Comparison of ENCODE assay signal across 8 mouse cellular contexts in the genomic region with DNA sequence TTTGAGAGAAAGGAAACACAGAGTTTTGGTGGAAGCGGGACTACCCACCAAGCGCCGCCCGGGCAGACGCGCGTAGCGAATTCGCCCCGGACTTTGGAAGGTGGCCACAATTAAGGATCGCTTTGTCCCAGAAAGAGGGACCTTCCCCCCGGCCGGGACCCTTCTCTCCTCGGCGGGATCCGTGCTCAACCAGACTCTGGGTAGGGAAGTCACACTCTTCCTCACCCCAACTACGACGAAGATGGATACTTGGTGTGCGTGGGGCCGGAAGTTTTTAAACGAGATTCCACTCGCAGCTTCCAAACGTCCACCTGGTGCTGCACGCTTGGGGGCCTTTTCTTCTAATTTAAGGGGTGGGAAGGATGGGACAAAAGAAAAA. TPM values are rescaled to one million over a fixed set of nuclear protein-coding genes. Genes with fewer than 3 reads are reported as not detected.
DNase-seq lines count a peak whose midpoint lies in the region; ATAC-seq and TF ChIP-seq lines count a peak whose summit lies in the region.

No protein-coding gene starts in this region.

- peaks cover 55% of the 10 kb centered on the region for H3K27me3 ChIP-seq in E14TG2a.4 (ENCODE audit: insufficient read depth, low read length)
- H3K27me3 ChIP-seq in embryonic facial prominence, embryonic 14.5 days (replicated peaks; ENCODE audit: control insufficient read depth, insufficient read depth, low read length), result no peaks in the 10 kb centered on the region
- no peaks in the 10 kb centered on the region for H3K27me3 ChIP-seq in hindbrain, embryonic 13.5 days
- peaks cover 88% of the 10 kb centered on the region for H3K27me3 ChIP-seq in liver, embryonic 13.5 days
- no peaks in the 10 kb centered on the region for H3K27me3 ChIP-seq in neural tube, embryonic 15.5 days (replicated peaks)

- peaks cover 83% of the 10 kb centered on the region for H3K4me1 ChIP-seq in E14TG2a.4 (replicated peaks; ENCODE audit: low read depth, low read length)
- H3K4me1 ChIP-seq in embryonic facial prominence, embryonic 14.5 days (ENCODE audit: control insufficient read depth, insufficient read depth, low read length), result peaks cover 37% of the 10 kb centered on the region
- H3K4me1 ChIP-seq in hindbrain, embryonic 13.5 days (replicated peaks), result peaks cover 55% of the 10 kb centered on the region
- H3K4me1 ChIP-seq in liver, embryonic 13.5 days (replicated peaks), result peaks cover 59% of the 10 kb centered on the region
- peaks cover 61% of the 10 kb centered on the region for H3K4me1 ChIP-seq in neural tube, embryonic 15.5 days

- H3K4me3 ChIP-seq in E14TG2a.4 (replicated peaks; ENCODE audit: low read length), result peak overlapping the region; percentile 89
- peak overlapping the region; percentile 91 for H3K4me3 ChIP-seq in embryonic facial prominence, embryonic 14.5 days (ENCODE audit: low read depth, low read length)
- H3K4me3 ChIP-seq in hindbrain, embryonic 13.5 days, result peak overlapping the region; percentile 89
- peak overlapping the region; percentile 66 for H3K4me3 ChIP-seq in liver, embryonic 13.5 days (replicated peaks)
- H3K4me3 ChIP-seq in neural tube, embryonic 15.5 days (replicated peaks), result peak overlapping the region; percentile 61

- DNase-seq in cerebellum, postnatal 14 days, result peak; percentile 58 to 70
- DNase-seq in cerebellum, adult 11 months, result no peak
- DNase-seq in embryonic facial prominence, embryonic 14.5 days (ENCODE audit: low spot score), result no peak
- DNase-seq in liver, embryonic 13.5 days, result no peak
- DNase-seq in left cerebral cortex, adult 11 months (ENCODE audit: low spot score), result no peak

- peak overlapping the region; percentile 96 for H3K27ac ChIP-seq in embryonic facial prominence, embryonic 14.5 days (replicated peaks; ENCODE audit: low read depth, low read length)
- H3K27ac ChIP-seq in hindbrain, embryonic 13.5 days, result peak overlapping the region; percentile 99
- no peak overlapping the region for H3K27ac ChIP-seq in liver, embryonic 13.5 days
- H3K27ac ChIP-seq in neural tube, embryonic 15.5 days (replicated peaks), result peak overlapping the region; percentile 93

- no peaks in the 10 kb centered on the region for H3K36me3 ChIP-seq in E14TG2a.4 (ENCODE audit: insufficient read depth, low read length)
- H3K36me3 ChIP-seq in embryonic facial prominence, embryonic 14.5 days (ENCODE audit: control insufficient read depth, insufficient read depth, low read length), result peaks cover 16% of the 10 kb centered on the region
- H3K36me3 ChIP-seq in hindbrain, embryonic 13.5 days, result no peaks in the 10 kb centered on the region
- H3K36me3 ChIP-seq in liver, embryonic 13.5 days, result 0 out of 2 replicates have a peak, but pooled peaks cover 2% of the 10 kb centered on the region
- H3K36me3 ChIP-seq in neural tube, embryonic 15.5 days, result no peaks in the 10 kb centered on the region

- peak overlapping the region; percentile 99 for H3K4me2 ChIP-seq in embryonic facial prominence, embryonic 14.5 days (ENCODE audit: low read depth, low read length)
- H3K4me2 ChIP-seq in hindbrain, embryonic 13.5 days, result peak overlapping the region; percentile 98
- peak overlapping the region; percentile 79 for H3K4me2 ChIP-seq in liver, embryonic 13.5 days
- peak overlapping the region; percentile 83 for H3K4me2 ChIP-seq in neural tube, embryonic 15.5 days

- TF ChIP-seq CTCF in E14TG2a.4 (conservative IDR thresholded peaks at IDR 0.05; ENCODE audit: low read length), result no peak

- H3K9ac ChIP-seq in embryonic facial prominence, embryonic 14.5 days (ENCODE audit: low read depth, low read length), result peak overlapping the region; percentile 97
- peak overlapping the region; percentile 99 for H3K9ac ChIP-seq in hindbrain, embryonic 13.5 days
- H3K9ac ChIP-seq in liver, embryonic 13.5 days, result peak overlapping the region; percentile 71
- peak overlapping the region; percentile 79 for H3K9ac ChIP-seq in neural tube, embryonic 15.5 days (replicated peaks)

- WGBS in embryonic facial prominence, embryonic 14.5 days, result 1% methylated on average over 23 of the region's 24 CpGs
- 0% methylated on average over 24 of the region's 24 CpGs for WGBS in hindbrain, embryonic 13.5 days
- WGBS in liver, embryonic 13.5 days (ENCODE audit: insufficient replicate concordance), result 1% methylated on average over 24 of the region's 24 CpGs
- WGBS in neural tube, embryonic 15.5 days, result under 1% methylated on average over 24 of the region's 24 CpGs

- no peak for ATAC-seq in embryonic facial prominence, embryonic 14.5 days (ENCODE audit: low read depth)
- ATAC-seq in hindbrain, embryonic 13.5 days (ENCODE audit: low FRiP score), result no peak
- ATAC-seq in liver, embryonic 13.5 days (ENCODE audit: low read depth), result no peak
- no peak for ATAC-seq in neural tube, embryonic 15.5 days (ENCODE audit: low FRiP score)

- H3K9me3 ChIP-seq in E14TG2a.4 (ENCODE audit: low read length), result no peaks in the 10 kb centered on the region
- H3K9me3 ChIP-seq in embryonic facial prominence, embryonic 14.5 days (ENCODE audit: control insufficient read depth, low read length), result no peaks in the 10 kb centered on the region
- H3K9me3 ChIP-seq in hindbrain, embryonic 13.5 days, result no peaks in the 10 kb centered on the region
- H3K9me3 ChIP-seq in liver, embryonic 13.5 days (replicated peaks), result no peaks in the 10 kb centered on the region
- H3K9me3 ChIP-seq in neural tube, embryonic 15.5 days (replicated peaks), result no peaks in the 10 kb centered on the region

RNA-seq across cellular contexts. Expression of gene Slc38a10, which starts 36.9 kb away (rescaled TPM):
- 78.8 and 86.4 TPM in 2 replicates for polyA plus RNA-seq in embryonic facial prominence, embryonic 14.5 days (2014; fragmentation: Nextera tagmentation; extraction: Ambion mirVana)
- polyA plus RNA-seq in hindbrain, embryonic 13.5 days (2015; fragmentation: Nextera tagmentation; extraction: Ambion mirVana), result 110 and 115 TPM in 2 replicates
- polyA plus RNA-seq in liver, embryonic 13.5 days (2015; fragmentation: Nextera tagmentation; extraction: Ambion mirVana), result 35.5 and 38.3 TPM in 2 replicates
- 107 and 112 TPM in 2 replicates for polyA plus RNA-seq in neural tube, embryonic 15.5 days (2015; fragmentation: Nextera tagmentation; extraction: Ambion mirVana)

RNA-seq across cellular contexts. Expression of gene Bahcc1, which starts 44.7 kb away (rescaled TPM):
- polyA plus RNA-seq in embryonic facial prominence, embryonic 14.5 days (2014; fragmentation: Nextera tagmentation; extraction: Ambion mirVana), result 11.1 and 12.0 TPM in 2 replicates
- 13.6 and 17.0 TPM in 2 replicates for polyA plus RNA-seq in hindbrain, embryonic 13.5 days (2015; fragmentation: Nextera tagmentation; extraction: Ambion mirVana)
- polyA plus RNA-seq in liver, embryonic 13.5 days (2015; fragmentation: Nextera tagmentation; extraction: Ambion mirVana), result 1.3 and 1.4 TPM in 2 replicates
- 8.7 and 10.4 TPM in 2 replicates for polyA plus RNA-seq in neural tube, embryonic 15.5 days (2015; fragmentation: Nextera tagmentation; extraction: Ambion mirVana)

Comparison
In these comparisons a context has a peak if more than half of its experiments do, and no peak if none do; other contexts are left out.
1. DNase-seq: peak in cerebellum, postnatal 14 days (2 of 2); none in cerebellum, adult 11 months (single experiment), embryonic facial prominence, embryonic 14.5 days (single experiment), liver, embryonic 13.5 days (single experiment) and left cerebral cortex, adult 11 months (single experiment).
2. Peak in every context shown above with its lines, with median percentiles within 50 percentile points of each other: H3K4me3 ChIP-seq, H3K4me2 ChIP-seq and H3K9ac ChIP-seq.